Mouse (Mus musculus) gastrocnemius, adult 2 months (tissue): Measurements from ENCODE around the gene Spata3. TPM values are rescaled to one million over a fixed set of nuclear protein-coding genes. Genes with fewer than 3 reads are reported as not detected.

Source experiments
- DNase-seq: peaks from one replicate; pipeline ENCODE4 v3.0.0; 2022
- H3K27ac ChIP-seq: fragments of 200-600 bp; 2 replicates; pipeline ENCODE4 v1.8.1; 2022; ENCODE audit warnings: mild to moderate bottlenecking
- H3K4me3 ChIP-seq: fragments of 200-600 bp; 2 replicates; pipeline ENCODE4 v1.8.1; 2022; ENCODE audit warnings: mild to moderate bottlenecking, moderate library complexity
- CTCF ChIP-seq: fragments of 200-600 bp; IDR thresholded peaks from 2 replicates; pipeline ENCODE4 v1.8.1; 2022; ENCODE audit warnings: antibody characterized with exemption, mild to moderate bottlenecking, moderate library complexity
- intact Hi-C: fragments of 180-260 bp; cut with DNase I; formaldehyde crosslinking; loops from one replicate; pipeline ENCODE4 v1.15.1; 2025
- total RNA-seq, 2 experiments: library from RNA; stranded (reverse); gene quantifications; 2 replicates each; pipeline ENCODE4 v1.2.3; 2021

The Spata3 gene
- total RNA-seq, 2 experiments from 2014 or later, result not detected

- intact Hi-C loops, result no loop called here
- DNase-seq, result no peak
- TF ChIP-seq CTCF, result no peak
Observed at GRCm38 (mm10) chr1:86045056-86045455, 28.4 kb downstream of the Spata3 start.

GRCm38 (mm10) chr1:86045848-86046805 is 29.5 kb downstream of the Spata3 start, which contains the start of gene 2810459M11Rik:
Gene 2810459M11Rik (plus strand): TSS chr1:86045863.
- peak; percentile 54 for DNase-seq
- Histone ChIP-seq H3K4me3 (peak within 1 kb of the TSS; percentile 77), H3K27ac (no peak within 1 kb of the TSS)
- intact Hi-C loops, result no loop called here
- TF ChIP-seq CTCF, result peak; percentile 5; the same call in 1 of the 2 replicates

More at GRCm38 (mm10) chr1:86045056-86045455, 28.4 kb downstream of the Spata3 start:
- Histone ChIP-seq H3K27ac (no peak overlapping the region), H3K4me3 (no peak overlapping the region)

- Histone ChIP-seq H3K27ac (no peak overlapping the region), H3K4me3 (peak overlapping the region; percentile 77)
- intact Hi-C loops, result no loop called here
- TF ChIP-seq CTCF, result no peak
- DNase-seq, result no peak
Observed at GRCm38 (mm10) chr1:86046833-86047563, 30.4 kb downstream of the Spata3 start.

- intact Hi-C loops, result no loop called here
- no peak for TF ChIP-seq CTCF
- no peak overlapping the region for H3K27ac ChIP-seq
- no peak for DNase-seq
- no peak overlapping the region for H3K4me3 ChIP-seq
Observed at GRCm38 (mm10) chr1:86048231-86048630, 31.6 kb downstream of the Spata3 start.

GRCm38 (mm10) chr1:86048744-86049143 is 32.1 kb downstream of the Spata3 start:
- no peak overlapping the region for H3K4me3 ChIP-seq
- H3K27ac ChIP-seq, result no peak overlapping the region
- intact Hi-C loops, result no loop called here
- DNase-seq, result no peak
- no peak for TF ChIP-seq CTCF

- intact Hi-C loops, result no loop called here
- no peak overlapping the region for H3K4me3 ChIP-seq
- TF ChIP-seq CTCF, result no peak
- peak; percentile 81 for DNase-seq
- no peak overlapping the region for H3K27ac ChIP-seq
Observed at GRCm38 (mm10) chr1:86053198-86053921, 36.7 kb downstream of the Spata3 start.

GRCm38 (mm10) chr1:86054943-86055342 is 38.3 kb downstream of the Spata3 start:
- Histone ChIP-seq H3K27ac (no peak overlapping the region), H3K4me3 (no peak overlapping the region)
- TF ChIP-seq CTCF, result no peak
- no peak for DNase-seq
- intact Hi-C loops, result no loop called here

GRCm38 (mm10) chr1:86056284-86056683 is 39.7 kb downstream of the Spata3 start:
- no peak for DNase-seq
- Histone ChIP-seq H3K4me3 (no peak overlapping the region), H3K27ac (no peak overlapping the region)
- intact Hi-C loops, result no loop called here
- TF ChIP-seq CTCF, result no peak

- Histone ChIP-seq H3K4me3 (peak overlapping the region; percentile 69), H3K27ac (peak overlapping the region; percentile 82)
- intact Hi-C loops, result no loop called here
- peak; percentile 95 for DNase-seq
- TF ChIP-seq CTCF, result peak; percentile 97
Observed at GRCm38 (mm10) chr1:86058856-86059769, 42.5 kb downstream of the Spata3 start.

- no peak overlapping the region for H3K27ac ChIP-seq
- no peak overlapping the region for H3K4me3 ChIP-seq
- DNase-seq, result no peak
- peak; percentile 35; the same call in 1 of the 2 replicates for TF ChIP-seq CTCF
- intact Hi-C loops, result loop anchor here (5.0 kb wide), 1 partner anchor 90 kb away; the partner anchor contains the start of gene Armc9
Observed at GRCm38 (mm10) chr1:86062523-86062922, 45.9 kb downstream of the Spata3 start.

GRCm38 (mm10) chr1:86064271-86064991 is 47.8 kb downstream of the Spata3 start, which contains the start of gene Psmd1:
Gene Psmd1 (plus strand): TSS chr1:86064387.
- Histone ChIP-seq H3K4me3 (peak within 1 kb of the TSS; percentile 92), H3K27ac (peak within 1 kb of the TSS; percentile 98)
- TF ChIP-seq CTCF, result peak; percentile 93
- intact Hi-C loops, result loop anchor here (5.0 kb wide), 1 partner anchor 88 kb away; the partner anchor contains the start of gene Armc9
- peak; percentile 90 for DNase-seq
